Comparison of ENCODE assay signal across 8 mouse cellular contexts in the genomic region with DNA sequence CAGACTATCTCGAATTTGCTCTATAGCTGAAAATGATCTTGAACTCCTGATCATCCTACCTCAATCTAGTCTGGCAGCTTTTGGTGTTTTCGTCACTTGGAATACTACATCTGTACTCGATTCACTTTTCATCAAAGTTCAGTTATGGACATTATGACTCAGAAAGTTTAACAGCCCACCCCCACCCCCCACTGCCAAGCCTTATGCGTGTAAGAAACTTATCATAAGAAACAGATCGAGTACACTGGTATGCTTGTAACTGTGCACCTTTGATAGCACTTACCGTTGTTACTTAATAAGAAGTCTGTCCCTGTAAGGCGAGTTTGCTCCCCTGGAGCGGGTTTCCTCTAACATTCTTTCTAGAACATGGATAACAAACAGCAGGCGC. TPM values are rescaled to one million over a fixed set of nuclear protein-coding genes. Genes with fewer than 3 reads are reported as not detected.
DNase-seq lines count a peak whose midpoint lies in the region; ATAC-seq and TF ChIP-seq lines count a peak whose summit lies in the region.

No protein-coding gene starts in this region.

- no peaks in the 10 kb centered on the region for H3K27me3 ChIP-seq in heart, postnatal 0 days (ENCODE audit: control insufficient read depth, insufficient read depth, low read length)
- no peaks in the 10 kb centered on the region for H3K27me3 ChIP-seq in hindbrain, embryonic 14.5 days (ENCODE audit: control insufficient read depth, insufficient read depth, low read length)
- no peaks in the 10 kb centered on the region for H3K27me3 ChIP-seq in midbrain, embryonic 12.5 days

- TF ChIP-seq EP300 in heart, postnatal 0 days (IDR thresholded peaks at IDR 0.05; ENCODE audit: low read depth), result no peak

- ATAC-seq in heart, postnatal 0 days (ENCODE audit: insufficient read depth, low read depth), result no peak
- ATAC-seq in hindbrain, embryonic 14.5 days (ENCODE audit: low FRiP score), result no peak
- ATAC-seq in midbrain, embryonic 12.5 days (ENCODE audit: low FRiP score, low read depth), result no peak
- ATAC-seq in activated CD4-positive, CD25-positive, alpha-beta regulatory T cell, adult 4 months, result no peak

- peaks cover 13% of the 10 kb centered on the region for H3K36me3 ChIP-seq in heart, postnatal 0 days (replicated peaks; ENCODE audit: control insufficient read depth, insufficient read depth, low read length)
- peaks cover 14% of the 10 kb centered on the region for H3K36me3 ChIP-seq in hindbrain, embryonic 14.5 days (replicated peaks; ENCODE audit: control insufficient read depth, insufficient read depth)
- peaks cover 12% of the 10 kb centered on the region for H3K36me3 ChIP-seq in midbrain, embryonic 12.5 days

- H3K4me3 ChIP-seq in heart, postnatal 0 days (ENCODE audit: low read depth, low read length), result peak overlapping the region; percentile 63
- peak overlapping the region; percentile 82 for H3K4me3 ChIP-seq in bone marrow macrophage, adult 2 months (ENCODE audit: insufficient read depth, low read length)
- peak overlapping the region; percentile 72 for H3K4me3 ChIP-seq in hindbrain, embryonic 14.5 days (replicated peaks; ENCODE audit: low read length)
- H3K4me3 ChIP-seq in midbrain, embryonic 12.5 days, result peak overlapping the region; percentile 96

- H3K27ac ChIP-seq in heart, postnatal 0 days (ENCODE audit: low read depth), result peak overlapping the region; percentile 77
- peak overlapping the region; percentile 87 for H3K27ac ChIP-seq in bone marrow macrophage, adult 2 months (ENCODE audit: insufficient read depth, low read depth, low read length)
- peak overlapping the region; percentile 70 for H3K27ac ChIP-seq in hindbrain, embryonic 14.5 days
- peak overlapping the region; percentile 64 for H3K27ac ChIP-seq in midbrain, embryonic 12.5 days (replicated peaks)

- intact Hi-C loops in heart, postnatal 10 days (cut with DNase I), result no loop called here

- H3K9ac ChIP-seq in heart, postnatal 0 days (replicated peaks; ENCODE audit: low read depth, low read length), result peak overlapping the region; percentile 69; the same call in 1 of the 2 replicates
- H3K9ac ChIP-seq in hindbrain, embryonic 14.5 days, result peak overlapping the region; percentile 90
- H3K9ac ChIP-seq in midbrain, embryonic 12.5 days (replicated peaks), result peak overlapping the region; percentile 89

- H3K4me1 ChIP-seq in heart, postnatal 0 days (ENCODE audit: control insufficient read depth, insufficient read depth), result peaks cover 16% of the 10 kb centered on the region
- peaks cover 14% of the 10 kb centered on the region for H3K4me1 ChIP-seq in bone marrow macrophage, adult 2 months (ENCODE audit: control insufficient read depth, insufficient read depth, low read length)
- peaks cover 20% of the 10 kb centered on the region for H3K4me1 ChIP-seq in hindbrain, embryonic 14.5 days (replicated peaks; ENCODE audit: control insufficient read depth, insufficient read depth, low read length)
- peaks cover 33% of the 10 kb centered on the region for H3K4me1 ChIP-seq in midbrain, embryonic 12.5 days

- DNase-seq in heart, postnatal 0 days (ENCODE audit: low spot score), result no peak
- no peak for DNase-seq in heart, postnatal 10 days
- DNase-seq in hindbrain, embryonic 14.5 days (ENCODE audit: low spot score), result no peak
- DNase-seq in right cerebral cortex, adult 18-20 months, result no peak
- no peak for DNase-seq in frontal cortex, postnatal 36 days (ENCODE audit: low spot score in 2 of 2)

- H3K4me2 ChIP-seq in heart, postnatal 0 days (ENCODE audit: low read depth, low read length), result peak overlapping the region; percentile 86
- peak overlapping the region; percentile 89 for H3K4me2 ChIP-seq in hindbrain, embryonic 14.5 days (replicated peaks)
- peak overlapping the region; percentile 98 for H3K4me2 ChIP-seq in midbrain, embryonic 12.5 days (replicated peaks)

- H3K9me3 ChIP-seq in heart, postnatal 0 days (replicated peaks; ENCODE audit: control insufficient read depth, low read length), result no peaks in the 10 kb centered on the region
- H3K9me3 ChIP-seq in hindbrain, embryonic 14.5 days (ENCODE audit: control insufficient read depth, low read length), result no peaks in the 10 kb centered on the region
- no peaks in the 10 kb centered on the region for H3K9me3 ChIP-seq in midbrain, embryonic 12.5 days

- TF ChIP-seq CTCF in heart, postnatal 0 days (IDR thresholded peaks at IDR 0.05; ENCODE audit: low read depth), result no peak
- TF ChIP-seq CTCF in bone marrow macrophage, adult 2 months (IDR thresholded peaks at IDR 0.05; ENCODE audit: low read depth, low read length), result no peak

- 22% methylated on average over 9 of the region's 9 CpGs for WGBS in heart, postnatal 0 days
- WGBS in hindbrain, embryonic 14.5 days, result 36% methylated on average over 9 of the region's 9 CpGs
- WGBS in midbrain, embryonic 12.5 days, result 33% methylated on average over 9 of the region's 9 CpGs

- no peak for TF ChIP-seq POLR2A in bone marrow macrophage, adult 2 months (IDR thresholded peaks at IDR 0.05; ENCODE audit: borderline replicate concordance, low read depth, low read length)

RNA-seq across cellular contexts. Expression of a gene that starts 3.6 kb away (rescaled TPM):
- total RNA-seq in heart, postnatal 0 days (2014; rRNA removed; ENCODE audit: low replicate concordance), result 17.2 and 17.8 TPM in 2 replicates
- polyA plus RNA-seq in heart, postnatal 0 days (2015; fragmentation: Nextera tagmentation; extraction: Ambion mirVana), result 8.0 and 9.9 TPM in 2 replicates
- 10 to 100 TPM; 24.6 to 26.1 TPM for total RNA-seq in heart, postnatal 10 days (2021)
- 110 and 115 TPM in 2 replicates for polyA plus RNA-seq in bone marrow macrophage, adult 2 months (2012; ENCODE audit: insufficient read depth, insufficient read length, missing spikeins)
- 24.1 and 27.2 TPM in 2 replicates for polyA plus RNA-seq in hindbrain, embryonic 14.5 days (2014; fragmentation: Nextera tagmentation; extraction: Ambion mirVana)
- 21.7 and 22.6 TPM in 2 replicates for polyA plus RNA-seq in midbrain, embryonic 12.5 days (2016; fragmentation: Nextera tagmentation; extraction: Ambion mirVana)
- 100 to 1,000 TPM in 1 of 2 experiments, 10 to 100 TPM in 1; 98.7 to 102 TPM for polyA plus RNA-seq in activated CD4-positive, CD25-positive, alpha-beta regulatory T cell, adult 4 months (2017; shearing (Covaris generic))

RNA-seq across cellular contexts. Expression of a gene that starts 36.0 kb away (rescaled TPM):
- total RNA-seq in heart, postnatal 0 days (2014; rRNA removed; ENCODE audit: low replicate concordance), result 12.4 and 21.1 TPM in 2 replicates
- 8.6 and 9.8 TPM in 2 replicates for polyA plus RNA-seq in heart, postnatal 0 days (2015; fragmentation: Nextera tagmentation; extraction: Ambion mirVana)
- total RNA-seq in heart, postnatal 10 days (2021), result 1 to 10 TPM; 7.0 to 7.8 TPM
- polyA plus RNA-seq in bone marrow macrophage, adult 2 months (2012; ENCODE audit: insufficient read depth, insufficient read length, missing spikeins), result 16.0 and 18.7 TPM in 2 replicates
- 56.4 and 58.0 TPM in 2 replicates for polyA plus RNA-seq in hindbrain, embryonic 14.5 days (2014; fragmentation: Nextera tagmentation; extraction: Ambion mirVana)
- 131 and 141 TPM in 2 replicates for polyA plus RNA-seq in midbrain, embryonic 12.5 days (2016; fragmentation: Nextera tagmentation; extraction: Ambion mirVana)
- polyA plus RNA-seq in activated CD4-positive, CD25-positive, alpha-beta regulatory T cell, adult 4 months (2017; shearing (Covaris generic)), result 10 to 100 TPM; 17.9 to 18.3 TPM

RNA-seq across cellular contexts. Expression of a gene that starts 43.0 kb away (rescaled TPM):
- total RNA-seq in heart, postnatal 0 days (2014; rRNA removed; ENCODE audit: low replicate concordance), result 53.1 and 56.8 TPM in 2 replicates
- polyA plus RNA-seq in heart, postnatal 0 days (2015; fragmentation: Nextera tagmentation; extraction: Ambion mirVana), result 87.0 and 91.1 TPM in 2 replicates
- 10 to 100 TPM; 71.1 to 73.4 TPM for total RNA-seq in heart, postnatal 10 days (2021)
- polyA plus RNA-seq in bone marrow macrophage, adult 2 months (2012; ENCODE audit: insufficient read depth, insufficient read length, missing spikeins), result 230 and 252 TPM in 2 replicates
- 102 and 115 TPM in 2 replicates for polyA plus RNA-seq in hindbrain, embryonic 14.5 days (2014; fragmentation: Nextera tagmentation; extraction: Ambion mirVana)
- 70.1 and 81.0 TPM in 2 replicates for polyA plus RNA-seq in midbrain, embryonic 12.5 days (2016; fragmentation: Nextera tagmentation; extraction: Ambion mirVana)
- 100 to 1,000 TPM; 121 to 122 TPM for polyA plus RNA-seq in activated CD4-positive, CD25-positive, alpha-beta regulatory T cell, adult 4 months (2017; shearing (Covaris generic))

RNA-seq across cellular contexts. Expression of a gene that starts 43.4 kb away (rescaled TPM):
- total RNA-seq in heart, postnatal 0 days (2014; rRNA removed; ENCODE audit: low replicate concordance), result 99.6 and 102 TPM in 2 replicates
- 99.5 and 103 TPM in 2 replicates for polyA plus RNA-seq in heart, postnatal 0 days (2015; fragmentation: Nextera tagmentation; extraction: Ambion mirVana)
- total RNA-seq in heart, postnatal 10 days (2021), result 100 to 1,000 TPM; 106 to 107 TPM
- 20.0 and 21.3 TPM in 2 replicates for polyA plus RNA-seq in bone marrow macrophage, adult 2 months (2012; ENCODE audit: insufficient read depth, insufficient read length, missing spikeins)
- polyA plus RNA-seq in hindbrain, embryonic 14.5 days (2014; fragmentation: Nextera tagmentation; extraction: Ambion mirVana), result 54.6 and 64.8 TPM in 2 replicates
- polyA plus RNA-seq in midbrain, embryonic 12.5 days (2016; fragmentation: Nextera tagmentation; extraction: Ambion mirVana), result 55.9 and 58.5 TPM in 2 replicates
- polyA plus RNA-seq in activated CD4-positive, CD25-positive, alpha-beta regulatory T cell, adult 4 months (2017; shearing (Covaris generic)), result 10 to 100 TPM; 17.3 to 22.8 TPM

RNA-seq across cellular contexts. Expression of a gene that starts 43.4 kb away (rescaled TPM):
- 38.7 and 64.8 TPM in 2 replicates for total RNA-seq in heart, postnatal 0 days (2014; rRNA removed; ENCODE audit: low replicate concordance)
- polyA plus RNA-seq in heart, postnatal 0 days (2015; fragmentation: Nextera tagmentation; extraction: Ambion mirVana), result 8.1 and 9.3 TPM in 2 replicates
- 10 to 100 TPM; 13.6 to 18.0 TPM for total RNA-seq in heart, postnatal 10 days (2021)
- 1.5 TPM in 1 of 2 replicates, not detected in the other for polyA plus RNA-seq in bone marrow macrophage, adult 2 months (2012; ENCODE audit: insufficient read depth, insufficient read length, missing spikeins)
- polyA plus RNA-seq in hindbrain, embryonic 14.5 days (2014; fragmentation: Nextera tagmentation; extraction: Ambion mirVana), result 6.4 and 6.6 TPM in 2 replicates
- polyA plus RNA-seq in midbrain, embryonic 12.5 days (2016; fragmentation: Nextera tagmentation; extraction: Ambion mirVana), result 7.7 and 11.1 TPM in 2 replicates
- 1 to 10 TPM in 1 of 2 experiments, under 1 TPM in 1; 0.79 to 1.1 TPM for polyA plus RNA-seq in activated CD4-positive, CD25-positive, alpha-beta regulatory T cell, adult 4 months (2017; shearing (Covaris generic))
